Mouse (Mus musculus): Measurements from ENCODE around the gene BC017158. TPM values are rescaled to one million over a fixed set of nuclear protein-coding genes. Genes with fewer than 3 reads are reported as not detected.

The BC017158 gene
- polyA plus RNA-seq, 1 experiment: 54.1 TPM

- Histone ChIP-seq H3K27me3 (ENCODE audit: control insufficient read depth, insufficient read depth, low read length) (no peaks in the 10 kb centered on the region), H3K4me3 (ENCODE audit: control insufficient read depth, insufficient read depth, low read length) (no peak overlapping the region), H3K27ac (ENCODE audit: control insufficient read depth, insufficient read depth, low read length) (no peak overlapping the region), H3K36me3 (ENCODE audit: control insufficient read depth, insufficient read depth, low read length) (peaks cover 30% of the 10 kb centered on the region), H3K4me1 (replicated peaks; ENCODE audit: control insufficient read depth, insufficient read depth, low read length) (no peaks in the 10 kb centered on the region)
- no peak for DNase-seq
- TF ChIP-seq CTCF (IDR thresholded peaks at IDR 0.05; ENCODE audit: borderline replicate concordance, control insufficient read depth, extremely low read depth, insufficient read depth, low read length, poor library complexity) (no peak), POLR2A (IDR thresholded peaks at IDR 0.05; ENCODE audit: control insufficient read depth, extremely low read depth, insufficient read depth, low read length, poor library complexity) (no peak)
- 97% methylated on average over 4 of the region's 4 CpGs for WGBS
Observed at GRCm38 (mm10) chr7:128245547-128245946, 52.4 kb downstream of the BC017158 start.

- Histone ChIP-seq H3K27ac (ENCODE audit: control insufficient read depth, insufficient read depth, low read length) (no peak overlapping the region), H3K36me3 (ENCODE audit: control insufficient read depth, insufficient read depth, low read length) (peaks cover 36% of the 10 kb centered on the region), H3K27me3 (ENCODE audit: control insufficient read depth, insufficient read depth, low read length) (no peaks in the 10 kb centered on the region), H3K4me1 (replicated peaks; ENCODE audit: control insufficient read depth, insufficient read depth, low read length) (no peaks in the 10 kb centered on the region), H3K4me3 (ENCODE audit: control insufficient read depth, insufficient read depth, low read length) (no peak overlapping the region)
- no peak for DNase-seq
- no peak for TF ChIP-seq CTCF (IDR thresholded peaks at IDR 0.05; ENCODE audit: borderline replicate concordance, control insufficient read depth, extremely low read depth, insufficient read depth, low read length, poor library complexity)
- TF ChIP-seq POLR2A (IDR thresholded peaks at IDR 0.05; ENCODE audit: control insufficient read depth, extremely low read depth, insufficient read depth, low read length, poor library complexity): no peak
- WGBS: 97% methylated on average over 18 of the region's 18 CpGs
Observed at GRCm38 (mm10) chr7:128244410-128245025, 53.5 kb downstream of the BC017158 start.

GRCm38 (mm10) chr7:128243921-128244320 is 54.0 kb downstream of the BC017158 start:
- Histone ChIP-seq H3K4me3 (ENCODE audit: control insufficient read depth, insufficient read depth, low read length) (no peak overlapping the region), H3K27ac (ENCODE audit: control insufficient read depth, insufficient read depth, low read length) (no peak overlapping the region), H3K4me1 (replicated peaks; ENCODE audit: control insufficient read depth, insufficient read depth, low read length) (no peaks in the 10 kb centered on the region), H3K27me3 (ENCODE audit: control insufficient read depth, insufficient read depth, low read length) (no peaks in the 10 kb centered on the region), H3K36me3 (ENCODE audit: control insufficient read depth, insufficient read depth, low read length) (peaks cover 36% of the 10 kb centered on the region)
- no peak for DNase-seq
- WGBS: 95% methylated on average over 10 of the region's 10 CpGs
- no peak for TF ChIP-seq CTCF (IDR thresholded peaks at IDR 0.05; ENCODE audit: borderline replicate concordance, control insufficient read depth, extremely low read depth, insufficient read depth, low read length, poor library complexity)

GRCm38 (mm10) chr7:128242331-128242730 is 55.6 kb downstream of the BC017158 start:
- Histone ChIP-seq H3K36me3 (ENCODE audit: control insufficient read depth, insufficient read depth, low read length) (peaks cover 36% of the 10 kb centered on the region), H3K4me3 (ENCODE audit: control insufficient read depth, insufficient read depth, low read length) (no peak overlapping the region), H3K27ac (ENCODE audit: control insufficient read depth, insufficient read depth, low read length) (no peak overlapping the region), H3K4me1 (replicated peaks; ENCODE audit: control insufficient read depth, insufficient read depth, low read length) (peaks cover 3% of the 10 kb centered on the region), H3K27me3 (ENCODE audit: control insufficient read depth, insufficient read depth, low read length) (no peaks in the 10 kb centered on the region)
- WGBS: 98% methylated on average over 16 of the region's 16 CpGs
- TF ChIP-seq POLR2A (IDR thresholded peaks at IDR 0.05; ENCODE audit: control insufficient read depth, extremely low read depth, insufficient read depth, low read length, poor library complexity): no peak
- no peak for TF ChIP-seq CTCF (IDR thresholded peaks at IDR 0.05; ENCODE audit: borderline replicate concordance, control insufficient read depth, extremely low read depth, insufficient read depth, low read length, poor library complexity)
- no peak for DNase-seq

GRCm38 (mm10) chr7:128240131-128240784 is 57.7 kb downstream of the BC017158 start:
- H3K4me3 ChIP-seq (ENCODE audit: control insufficient read depth, insufficient read depth, low read length): no peak overlapping the region
- no peak for DNase-seq
- H3K27ac ChIP-seq (ENCODE audit: control insufficient read depth, insufficient read depth, low read length): no peak overlapping the region
- no peaks in the 10 kb centered on the region for H3K27me3 ChIP-seq (ENCODE audit: control insufficient read depth, insufficient read depth, low read length)
- TF ChIP-seq POLR2A (IDR thresholded peaks at IDR 0.05; ENCODE audit: control insufficient read depth, extremely low read depth, insufficient read depth, low read length, poor library complexity) (no peak), CTCF (IDR thresholded peaks at IDR 0.05; ENCODE audit: borderline replicate concordance, control insufficient read depth, extremely low read depth, insufficient read depth, low read length, poor library complexity) (no peak)
- WGBS: 96% methylated on average over 27 of the region's 27 CpGs
- H3K4me1 ChIP-seq (replicated peaks; ENCODE audit: control insufficient read depth, insufficient read depth, low read length): peaks cover 9% of the 10 kb centered on the region
- H3K36me3 ChIP-seq (ENCODE audit: control insufficient read depth, insufficient read depth, low read length): peaks cover 36% of the 10 kb centered on the region

- peak; percentile 43 for DNase-seq
- peaks cover 9% of the 10 kb centered on the region for H3K4me1 ChIP-seq (replicated peaks; ENCODE audit: control insufficient read depth, insufficient read depth, low read length)
- H3K36me3 ChIP-seq (ENCODE audit: control insufficient read depth, insufficient read depth, low read length): peaks cover 24% of the 10 kb centered on the region
- no peak overlapping the region for H3K27ac ChIP-seq (ENCODE audit: control insufficient read depth, insufficient read depth, low read length)
- no peak for TF ChIP-seq CTCF (IDR thresholded peaks at IDR 0.05; ENCODE audit: borderline replicate concordance, control insufficient read depth, extremely low read depth, insufficient read depth, low read length, poor library complexity)
- no peak for TF ChIP-seq POLR2A (IDR thresholded peaks at IDR 0.05; ENCODE audit: control insufficient read depth, extremely low read depth, insufficient read depth, low read length, poor library complexity)
- no peak overlapping the region for H3K4me3 ChIP-seq (ENCODE audit: control insufficient read depth, insufficient read depth, low read length)
- WGBS: 28% methylated on average over 4 of the region's 4 CpGs
- no peaks in the 10 kb centered on the region for H3K27me3 ChIP-seq (ENCODE audit: control insufficient read depth, insufficient read depth, low read length)
Observed at GRCm38 (mm10) chr7:128238991-128239390, 59.0 kb downstream of the BC017158 start.
